Mouse (Mus musculus) kidney, postnatal 0 days (tissue): ENCODE measurements around the gene Gabpb1. TPM values are rescaled to one million over a fixed set of nuclear protein-coding genes. Genes with fewer than 3 reads are reported as not detected.

Experiments used
- ATAC-seq: fragments of 200-750 bp; cut with Nextera tagmentation; replicated peaks from 2 replicates; pipeline ENCODE4 v1.8.0; 2017; ENCODE audit warnings: low read depth, moderate number of reproducible peaks, moderate TSS enrichment, moderate library complexity; ENCODE audit not compliant: low FRiP score
- DNase-seq: peaks from one replicate; pipeline ENCODE4 v3.0.0-alpha.2; 2016; ENCODE audit warnings: low spot score
- H3K27ac ChIP-seq: fragments of 300-500 bp; sonication (generic); 2 replicates; pipeline ENCODE4 v1.5.1; 2014; ENCODE audit warnings: mild to moderate bottlenecking
- H3K27me3 ChIP-seq: fragments of 300-500 bp; sonication (generic); 2 replicates; pipeline ENCODE4 v1.6.1; 2014; ENCODE audit warnings: low read length, mixed read lengths; ENCODE audit not compliant: insufficient read depth
- H3K36me3 ChIP-seq: fragments of 300-500 bp; sonication (generic); 2 replicates; pipeline ENCODE4 v1.6.1; 2014; ENCODE audit warnings: low read length, mixed read lengths; ENCODE audit not compliant: insufficient read depth
- H3K4me1 ChIP-seq: fragments of 300-500 bp; sonication (generic); replicated peaks from 2 replicates; pipeline ENCODE4 v1.6.1; 2014; ENCODE audit warnings: antibody characterized with exemption, low read length, mixed read lengths; ENCODE audit not compliant: insufficient read depth
- H3K4me2 ChIP-seq: fragments of 300-500 bp; sonication (generic); 2 replicates; pipeline ENCODE4 v1.6.1; 2014; ENCODE audit warnings: mild to moderate bottlenecking, low read length, moderate library complexity, mixed read lengths
- H3K4me3 ChIP-seq: fragments of 300-500 bp; sonication (generic); replicated peaks from 2 replicates; pipeline ENCODE4 v1.5.1; 2014; ENCODE audit warnings: low read depth, low read length
- H3K9ac ChIP-seq: fragments of 300-500 bp; sonication (generic); 2 replicates; pipeline ENCODE4 v1.6.1; 2014; ENCODE audit warnings: low read depth, low read length
- H3K9me3 ChIP-seq: fragments of 300-500 bp; sonication (generic); replicated peaks from 2 replicates; pipeline ENCODE4 v1.6.1; 2016; ENCODE audit warnings: low read length, inconsistent platforms, mixed read lengths
- CTCF ChIP-seq: IDR thresholded peaks from 2 replicates; pipeline ENCODE4 v1.5.1; 2016; ENCODE audit warnings: antibody characterized with exemption, low read depth, mild to moderate bottlenecking, moderate library complexity
- WGBS: fragments of 180-500 bp; shearing (Covaris S2); extraction: QIAGEN DNeasy Blood & Tissue Kit; methylation state at CpG from one replicate; pipeline ENCODE4 v1.1.7; 2014; 5-methylcytosine and 5-hydroxymethylcytosine counted together
- polyA plus RNA-seq: library from polyadenylated mRNA; unstranded; fragments of >200 nt; fragmentation: Nextera tagmentation; extraction: Ambion mirVana; gene quantifications from 2 replicates; pipeline ENCODE4 v1.2.1, GENCODE M21; 2015

Gene Gabpb1
- polyA plus RNA-seq, 1 experiment from 2014 or later = 36.7 TPM

DNA sequence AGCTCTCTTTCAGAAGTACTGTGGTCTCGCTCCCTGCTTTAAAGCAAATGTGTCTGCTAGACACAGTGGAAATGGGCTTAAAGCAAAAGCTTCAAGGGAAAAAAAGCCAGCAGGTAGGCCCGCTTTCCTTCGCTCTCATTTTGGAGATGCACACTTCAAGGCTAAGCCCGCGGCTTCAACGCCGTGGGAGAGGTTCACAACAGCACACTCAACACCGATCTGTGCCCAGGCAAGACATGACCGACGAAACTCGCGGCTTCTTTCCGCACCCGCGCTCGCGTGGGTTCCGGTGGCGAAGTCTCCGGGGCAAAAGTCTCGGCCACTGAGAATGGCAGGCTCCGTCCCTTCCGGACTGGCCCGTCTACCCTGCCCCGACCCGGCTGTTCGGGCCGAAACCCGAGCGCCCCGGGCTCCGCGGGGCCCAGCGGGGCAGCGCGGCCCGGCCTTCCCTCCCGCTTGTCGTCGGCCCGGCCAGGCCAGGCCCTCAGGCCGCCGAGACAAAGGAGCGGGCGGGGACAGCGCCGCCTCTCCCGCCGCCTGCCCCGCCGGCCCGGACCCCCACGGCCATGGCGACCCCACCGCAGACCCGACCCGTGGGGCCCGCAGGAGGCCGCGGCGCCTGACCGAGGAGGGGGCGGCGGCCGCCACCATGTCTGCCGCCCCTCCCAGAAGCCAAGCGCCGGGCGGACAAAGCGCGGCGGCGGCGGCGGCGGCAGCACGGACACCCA lies 1.5 kb downstream of the Gabpb1 start:
- no peaks in the 10 kb centered on the region for H3K9me3 ChIP-seq

DNA sequence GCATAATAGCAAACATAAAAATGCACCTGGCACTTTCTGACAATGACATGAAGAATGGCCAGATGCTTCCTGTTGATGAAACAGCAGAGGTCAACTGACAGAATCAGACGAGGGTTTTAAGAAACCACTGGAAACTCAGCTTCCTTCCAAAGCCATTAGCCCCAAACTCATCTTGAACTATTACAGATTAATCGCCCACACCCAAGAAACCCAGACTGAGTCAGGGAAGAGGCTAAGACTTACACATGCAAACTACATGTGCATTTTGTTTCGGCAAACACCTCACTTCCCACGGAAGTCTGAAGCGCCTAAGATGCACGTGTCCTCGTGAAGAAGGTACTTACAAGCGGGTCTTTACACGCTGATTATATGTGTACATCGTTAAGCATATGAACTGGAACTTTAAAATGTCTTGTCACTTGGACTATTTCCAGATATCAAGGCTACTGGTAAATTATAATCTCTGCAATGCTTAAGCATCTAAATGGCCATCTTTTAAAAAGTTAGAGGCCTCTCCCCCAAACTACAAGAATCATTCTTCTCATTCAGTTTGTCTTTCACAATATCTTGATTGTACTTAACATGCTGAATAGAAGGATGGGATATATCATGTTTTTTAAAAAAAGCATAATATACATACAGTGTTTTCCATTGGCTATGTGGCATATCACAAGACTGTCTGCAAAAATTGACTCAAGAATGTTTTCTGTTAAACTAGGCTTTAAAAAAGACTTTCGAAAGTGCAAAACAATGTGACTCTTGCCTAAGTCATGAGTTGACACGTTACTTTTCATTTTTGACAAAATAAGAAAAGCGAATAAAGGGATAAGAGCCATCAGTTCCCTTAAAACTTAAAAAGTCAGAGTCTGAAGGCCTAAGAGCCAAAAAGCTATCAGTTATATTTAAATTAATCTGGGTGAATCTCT lies 2.6 kb downstream of the Gabpb1 start:
- no peaks in the 10 kb centered on the region for H3K9me3 ChIP-seq
- 50% methylated on average over 13 of the region's 13 CpGs for WGBS
- ATAC-seq (no peak), DNase-seq (peak; percentile 19)
- H3K27ac ChIP-seq = peak overlapping the region; percentile 100
- peaks cover 10% of the 10 kb centered on the region for H3K4me1 ChIP-seq
- peak overlapping the region; percentile 99 for H3K4me3 ChIP-seq
- H3K36me3 ChIP-seq = no peaks in the 10 kb centered on the region
- H3K4me2 ChIP-seq = peak overlapping the region; percentile 83
- H3K27me3 ChIP-seq = no peaks in the 10 kb centered on the region
- no peak for TF ChIP-seq CTCF
- H3K9ac ChIP-seq = peak overlapping the region; percentile 100

More for the DNA sequence above, 1.5 kb downstream of the Gabpb1 start:
- Histone ChIP-seq H3K4me3 (peak overlapping the region; percentile 99), H3K4me2 (peak overlapping the region; percentile 83), H3K27ac (peak overlapping the region; percentile 100), H3K9ac (peak overlapping the region; percentile 100), H3K4me1 (peaks cover 10% of the 10 kb centered on the region), H3K36me3 (no peaks in the 10 kb centered on the region), H3K27me3 (no peaks in the 10 kb centered on the region)
- DNase-seq = peak; percentile 53
- no peak for TF ChIP-seq CTCF
- WGBS = under 1% methylated on average over 65 of the region's 77 CpGs
- ATAC-seq = peak; percentile 58

DNA sequence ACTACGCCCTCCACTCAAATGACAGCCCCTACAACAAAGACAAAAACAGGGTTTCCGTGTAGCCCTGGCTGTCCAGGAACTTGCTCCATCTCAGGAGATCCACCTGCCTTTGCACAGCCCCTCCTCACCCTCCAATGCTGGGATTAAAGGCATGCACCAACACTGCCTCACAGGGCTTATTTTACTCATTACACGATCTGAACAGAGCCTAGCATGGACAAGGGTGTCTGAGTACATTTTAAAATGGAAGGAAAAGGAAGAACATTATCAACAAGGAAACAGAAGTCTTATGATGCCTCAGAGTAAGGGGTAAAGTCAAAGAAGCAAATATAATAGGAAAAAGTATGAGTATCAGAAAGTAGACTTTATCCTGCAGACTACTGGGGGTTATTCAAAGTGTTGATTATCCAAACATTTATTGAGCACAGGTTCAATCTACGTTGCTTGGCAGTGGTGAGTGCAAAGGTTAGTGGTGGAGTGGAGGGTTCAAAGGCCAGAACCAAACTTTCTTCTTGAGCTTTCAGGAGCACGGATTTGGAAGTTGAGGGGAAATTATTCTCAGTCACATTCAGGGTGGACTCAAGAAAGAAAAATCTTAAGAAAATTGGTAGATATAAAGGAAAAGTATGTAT lies 7.4 kb downstream of the Gabpb1 start:
- no peak overlapping the region for H3K9ac ChIP-seq
- no peak for DNase-seq
- no peaks in the 10 kb centered on the region for H3K9me3 ChIP-seq
- H3K4me3 ChIP-seq = no peak overlapping the region
- no peak overlapping the region for H3K4me2 ChIP-seq
- no peaks in the 10 kb centered on the region for H3K36me3 ChIP-seq
- H3K27me3 ChIP-seq = no peaks in the 10 kb centered on the region
- H3K27ac ChIP-seq = peak overlapping the region; percentile 13; the same call in 1 of the 2 replicates
- peaks cover 10% of the 10 kb centered on the region for H3K4me1 ChIP-seq
- WGBS = 80% methylated on average over 5 of the region's 5 CpGs
- ATAC-seq = no peak
- TF ChIP-seq CTCF = no peak

DNA sequence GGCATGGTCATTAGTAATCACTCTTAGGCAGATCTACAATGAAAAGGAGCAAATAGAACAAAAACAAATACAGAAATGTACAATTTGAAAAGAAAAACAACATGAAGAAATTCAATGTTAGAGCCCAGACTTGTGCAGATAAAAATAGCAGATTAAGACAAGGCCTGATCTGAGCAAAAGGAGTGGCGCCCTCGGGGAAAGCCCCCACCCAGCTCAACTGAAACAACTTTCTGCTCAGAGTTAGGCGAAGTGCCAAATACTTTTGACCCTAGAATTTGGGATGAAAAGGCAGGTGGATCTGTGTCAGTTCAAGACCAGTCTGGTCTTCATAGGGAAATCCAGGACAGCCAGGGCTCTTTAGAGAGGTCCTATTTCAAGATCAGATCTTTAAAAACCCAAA lies 10.2 kb downstream of the Gabpb1 start:
- WGBS = 79% methylated on average over 3 of the region's 3 CpGs
- no peaks in the 10 kb centered on the region for H3K4me1 ChIP-seq
- no peak overlapping the region for H3K27ac ChIP-seq
- H3K4me3 ChIP-seq = no peak overlapping the region
- no peaks in the 10 kb centered on the region for H3K27me3 ChIP-seq
- DNase-seq (no peak), ATAC-seq (no peak)
- H3K36me3 ChIP-seq = no peaks in the 10 kb centered on the region
- H3K9ac ChIP-seq = no peak overlapping the region
- no peak overlapping the region for H3K4me2 ChIP-seq
- no peaks in the 10 kb centered on the region for H3K9me3 ChIP-seq
- no peak for TF ChIP-seq CTCF

DNA sequence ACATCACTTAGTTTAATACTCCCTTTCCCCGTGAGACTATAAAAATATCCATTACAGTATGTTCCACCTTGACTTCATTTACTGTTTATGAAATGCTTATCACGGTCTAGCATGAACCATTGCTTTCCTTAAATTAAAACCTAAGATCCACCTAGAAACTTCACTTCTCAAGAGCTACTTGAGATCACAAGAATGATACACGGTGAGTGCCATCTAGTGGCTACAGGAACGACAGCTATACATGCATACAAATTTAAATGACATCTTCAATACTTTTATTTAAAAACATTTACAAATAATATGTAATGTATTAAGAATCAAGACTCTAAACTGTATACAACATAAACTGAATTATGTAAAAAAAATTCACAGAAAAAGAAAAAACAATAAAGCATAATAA lies 12.7 kb downstream of the Gabpb1 start:
- WGBS = 50% methylated on average over 4 of the region's 4 CpGs
- DNase-seq (peak; percentile 83), ATAC-seq (no peak)
- TF ChIP-seq CTCF = peak; percentile 81
- H3K9ac ChIP-seq = no peak overlapping the region
- no peaks in the 10 kb centered on the region for H3K27me3 ChIP-seq
- no peak overlapping the region for H3K27ac ChIP-seq
- H3K4me1 ChIP-seq = no peaks in the 10 kb centered on the region
- H3K4me2 ChIP-seq = no peak overlapping the region
- H3K4me3 ChIP-seq = no peak overlapping the region
- no peaks in the 10 kb centered on the region for H3K36me3 ChIP-seq
- H3K9me3 ChIP-seq = no peaks in the 10 kb centered on the region

DNA sequence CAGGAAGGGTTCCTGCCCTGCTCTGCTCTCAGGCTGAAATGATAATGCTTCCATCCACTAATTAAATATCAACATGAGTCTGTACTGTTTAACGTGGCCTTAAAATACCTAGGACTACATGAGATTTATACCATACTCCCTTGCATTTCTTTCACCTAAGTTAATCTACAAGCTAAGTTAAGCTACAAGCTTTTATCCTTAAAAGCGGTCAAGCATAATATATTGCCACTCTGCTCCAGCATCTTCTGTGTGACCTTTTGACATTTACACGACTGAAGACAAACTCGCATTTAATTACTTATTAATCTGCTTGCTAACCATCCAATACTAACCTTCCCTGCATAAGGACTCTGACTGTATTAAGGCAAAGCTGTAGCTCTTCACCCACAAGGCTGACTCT lies 23.2 kb downstream of the Gabpb1 start:
- Histone ChIP-seq H3K4me2 (no peak overlapping the region), H3K4me3 (no peak overlapping the region), H3K9ac (no peak overlapping the region), H3K27ac (no peak overlapping the region), H3K36me3 (peaks cover 15% of the 10 kb centered on the region), H3K4me1 (no peaks in the 10 kb centered on the region), H3K27me3 (no peaks in the 10 kb centered on the region), H3K9me3 (no peaks in the 10 kb centered on the region)
- no peak for TF ChIP-seq CTCF
- WGBS = 52% methylated on average over 4 of the region's 4 CpGs
- DNase-seq = peak; percentile 36
- peak; percentile 86 for ATAC-seq
